Mouse (Mus musculus) midbrain, embryonic 13.5 days (tissue): Measurements from ENCODE around the gene Gpr180. TPM values are rescaled to one million over a fixed set of nuclear protein-coding genes. Genes with fewer than 3 reads are reported as not detected.

ENCODE experiments used
- ATAC-seq: fragments of 200-750 bp; cut with Nextera tagmentation; 2 replicates; pipeline ENCODE4 v1.8.0; 2017; ENCODE audit warnings: mild to moderate bottlenecking, moderate TSS enrichment, moderate library complexity
- H3K27ac ChIP-seq: fragments of 300-500 bp; sonication (generic); 2 replicates; pipeline ENCODE4 v1.5.1; 2015; ENCODE audit warnings: inconsistent platforms, mild to moderate bottlenecking, moderate library complexity
- H3K27me3 ChIP-seq: fragments of 300-500 bp; sonication (generic); 2 replicates; pipeline ENCODE4 v1.6.1; 2015; ENCODE audit warnings: mild to moderate bottlenecking, inconsistent platforms
- H3K36me3 ChIP-seq: fragments of 300-500 bp; sonication (generic); 2 replicates; pipeline ENCODE4 v1.6.1; 2015; ENCODE audit warnings: mild to moderate bottlenecking, inconsistent platforms
- H3K4me1 ChIP-seq: fragments of 300-500 bp; sonication (generic); replicated peaks from 2 replicates; pipeline ENCODE4 v1.6.1; 2015; ENCODE audit warnings: inconsistent platforms
- H3K4me2 ChIP-seq: fragments of 300-500 bp; sonication (generic); replicated peaks from 2 replicates; pipeline ENCODE4 v1.6.1; 2015; ENCODE audit warnings: moderate library complexity, mild to moderate bottlenecking, inconsistent platforms
- H3K4me3 ChIP-seq: fragments of 300-500 bp; sonication (generic); replicated peaks from 2 replicates; pipeline ENCODE4 v1.5.1; 2015; ENCODE audit warnings: mild to moderate bottlenecking, inconsistent platforms
- H3K9ac ChIP-seq: fragments of 300-500 bp; sonication (generic); replicated peaks from 2 replicates; pipeline ENCODE4 v1.6.1; 2015; ENCODE audit warnings: mild to moderate bottlenecking, inconsistent platforms
- H3K9me3 ChIP-seq: fragments of 300-500 bp; sonication (generic); 2 replicates; pipeline ENCODE4 v1.6.1; 2016; ENCODE audit warnings: mild to moderate bottlenecking, inconsistent platforms
- WGBS: fragments of 180-500 bp; shearing (Covaris S2); methylation state at CpG from one replicate; pipeline ENCODE4 v1.1.7; 2015; 5-methylcytosine and 5-hydroxymethylcytosine counted together
- polyA plus RNA-seq: library from polyadenylated mRNA; unstranded; fragments of >200 nt; fragmentation: Nextera tagmentation; extraction: Ambion mirVana; gene quantifications from 2 replicates; pipeline ENCODE4 v1.2.1, GENCODE M21; 2015

Gpr180 gene
- polyA plus RNA-seq, 1 experiment from 2014 or later, result 33.4 TPM

DNA sequence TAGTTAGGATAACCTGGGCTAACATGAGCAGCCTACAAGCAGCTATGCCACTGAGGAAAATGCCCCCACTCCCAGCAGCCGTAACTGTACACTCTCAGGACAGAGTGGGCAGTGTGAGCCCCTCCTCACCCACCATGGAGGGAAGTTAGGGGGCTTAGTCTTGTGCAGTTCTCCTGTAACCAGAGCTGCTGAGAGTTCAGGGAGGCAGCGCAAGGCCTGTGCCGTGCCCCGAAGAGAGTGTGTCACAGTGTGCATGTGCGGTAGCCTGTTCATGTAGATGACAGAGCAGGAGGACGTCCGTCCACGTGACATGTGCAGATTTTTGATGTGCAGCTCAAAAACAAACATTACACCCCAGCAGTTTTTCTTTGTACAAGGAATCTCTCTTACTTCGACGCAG lies 19.8 kb downstream of the Gpr180 start:
- no peak overlapping the region for H3K4me3 ChIP-seq
- H3K27ac ChIP-seq, result no peak overlapping the region
- ATAC-seq, result peak; percentile 57; the same call in 1 of the 2 replicates
- H3K9ac ChIP-seq, result no peak overlapping the region
- H3K27me3 ChIP-seq, result no peaks in the 10 kb centered on the region
- no peaks in the 10 kb centered on the region for H3K9me3 ChIP-seq
- H3K4me1 ChIP-seq, result no peaks in the 10 kb centered on the region
- H3K36me3 ChIP-seq, result peaks cover 37% of the 10 kb centered on the region
- H3K4me2 ChIP-seq, result no peak overlapping the region
- WGBS, result 87% methylated on average over 10 of the region's 10 CpGs

DNA sequence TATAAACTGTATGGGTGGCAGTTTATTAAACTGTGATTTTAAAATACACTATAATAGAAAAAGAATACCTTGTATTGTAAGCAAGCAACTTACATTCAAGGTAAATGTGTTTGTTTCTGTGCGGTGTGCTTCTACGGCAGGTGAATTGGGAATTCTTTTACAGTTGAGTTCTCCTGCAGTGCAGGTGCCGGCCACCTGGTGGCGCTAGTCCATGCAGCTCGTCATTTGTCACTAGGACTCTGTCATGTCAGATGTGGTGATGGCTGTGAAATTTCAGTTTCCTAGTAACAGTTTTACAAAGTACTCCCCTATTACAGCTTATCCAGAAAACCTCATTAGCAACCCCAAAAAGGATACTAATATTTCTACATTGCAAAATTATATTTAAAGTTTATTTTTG lies 20.2 kb downstream of the Gpr180 start:
- H3K4me3 ChIP-seq, result no peak overlapping the region
- no peak overlapping the region for H3K27ac ChIP-seq
- H3K4me1 ChIP-seq, result no peaks in the 10 kb centered on the region
- 24% methylated on average over 5 of the region's 5 CpGs for WGBS
- peaks cover 41% of the 10 kb centered on the region for H3K36me3 ChIP-seq
- ATAC-seq, result peak; percentile 22; the same call in 1 of the 2 replicates
- no peaks in the 10 kb centered on the region for H3K27me3 ChIP-seq
- H3K9ac ChIP-seq, result no peak overlapping the region
- H3K4me2 ChIP-seq, result no peak overlapping the region
- no peaks in the 10 kb centered on the region for H3K9me3 ChIP-seq

DNA sequence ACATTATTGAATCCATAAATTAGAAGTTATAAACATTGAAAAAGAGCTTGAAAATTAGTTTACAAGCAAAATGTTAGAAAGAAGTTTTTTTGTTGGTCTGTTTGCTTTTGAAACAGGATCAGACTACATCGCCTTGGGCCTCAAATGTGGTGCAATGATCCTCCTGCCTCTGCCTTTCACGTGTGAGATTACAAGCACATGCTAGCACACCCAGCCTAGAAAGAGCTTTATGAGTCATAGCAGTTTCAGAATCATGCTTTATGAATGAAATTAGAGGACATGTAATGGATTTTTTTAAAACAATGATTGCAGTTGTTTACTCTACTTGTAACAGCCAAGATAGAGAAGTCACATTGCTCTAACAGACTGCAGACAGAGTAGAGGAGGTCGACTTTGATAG lies 24.8 kb downstream of the Gpr180 start:
- Histone ChIP-seq H3K27me3 (no peaks in the 10 kb centered on the region), H3K9me3 (no peaks in the 10 kb centered on the region), H3K36me3 (peaks cover 38% of the 10 kb centered on the region), H3K9ac (no peak overlapping the region), H3K4me2 (no peak overlapping the region), H3K27ac (no peak overlapping the region), H3K4me3 (no peak overlapping the region), H3K4me1 (no peaks in the 10 kb centered on the region)
- no peak for ATAC-seq
- 93% methylated on average over 3 of the region's 3 CpGs for WGBS

DNA sequence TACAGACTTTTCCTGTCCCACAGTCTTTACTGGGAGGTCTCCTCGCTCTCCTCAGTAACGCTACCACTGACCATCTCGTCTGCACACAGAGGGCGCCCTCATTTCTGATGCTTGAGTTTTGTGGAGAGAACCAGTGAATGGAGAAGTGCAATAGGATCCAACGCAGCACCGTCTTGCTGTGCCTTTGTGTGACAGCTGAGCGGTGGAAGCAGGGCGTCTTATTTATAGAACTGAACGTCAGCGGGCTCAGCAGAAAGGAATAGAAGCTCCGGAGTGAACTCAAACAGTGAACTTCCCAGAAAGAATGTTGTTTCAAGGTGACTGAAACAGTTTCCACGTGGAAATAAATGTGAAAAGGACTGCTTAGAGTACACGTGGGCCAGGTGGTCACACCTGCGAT lies 25.7 kb downstream of the Gpr180 start:
- Histone ChIP-seq H3K4me1 (no peaks in the 10 kb centered on the region), H3K27ac (no peak overlapping the region), H3K4me3 (no peak overlapping the region), H3K27me3 (no peaks in the 10 kb centered on the region), H3K9me3 (no peaks in the 10 kb centered on the region), H3K36me3 (peaks cover 38% of the 10 kb centered on the region), H3K4me2 (no peak overlapping the region), H3K9ac (no peak overlapping the region)
- no peak for ATAC-seq
- 50% methylated on average over 14 of the region's 14 CpGs for WGBS

DNA sequence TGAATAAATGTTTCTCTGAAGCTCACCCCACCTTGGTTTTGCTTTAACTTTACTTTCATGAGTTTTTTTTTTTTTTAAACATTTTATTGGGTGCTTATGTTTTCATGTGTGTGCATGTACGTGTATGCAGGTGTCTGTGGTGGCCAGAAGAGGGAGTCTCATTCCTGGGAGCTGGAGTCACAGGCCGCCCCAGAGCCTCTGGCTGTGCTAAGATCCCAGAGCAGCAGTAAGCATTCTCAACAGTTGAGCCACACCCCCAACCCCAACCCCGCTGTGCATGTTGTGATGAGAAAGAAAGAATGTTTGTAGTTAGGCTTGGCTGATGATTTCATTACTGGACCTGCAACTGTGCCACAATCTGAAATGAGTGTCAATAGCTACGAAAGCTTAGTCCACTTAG lies 31.8 kb downstream of the Gpr180 start:
- H3K9me3 ChIP-seq, result no peaks in the 10 kb centered on the region
- H3K9ac ChIP-seq, result no peak overlapping the region
- no peak overlapping the region for H3K4me2 ChIP-seq
- H3K27me3 ChIP-seq, result no peaks in the 10 kb centered on the region
- no peaks in the 10 kb centered on the region for H3K4me1 ChIP-seq
- ATAC-seq, result no peak
- H3K4me3 ChIP-seq, result no peak overlapping the region
- H3K27ac ChIP-seq, result no peak overlapping the region
- H3K36me3 ChIP-seq, result peaks cover 11% of the 10 kb centered on the region
- 98% methylated on average over 4 of the region's 4 CpGs for WGBS

DNA sequence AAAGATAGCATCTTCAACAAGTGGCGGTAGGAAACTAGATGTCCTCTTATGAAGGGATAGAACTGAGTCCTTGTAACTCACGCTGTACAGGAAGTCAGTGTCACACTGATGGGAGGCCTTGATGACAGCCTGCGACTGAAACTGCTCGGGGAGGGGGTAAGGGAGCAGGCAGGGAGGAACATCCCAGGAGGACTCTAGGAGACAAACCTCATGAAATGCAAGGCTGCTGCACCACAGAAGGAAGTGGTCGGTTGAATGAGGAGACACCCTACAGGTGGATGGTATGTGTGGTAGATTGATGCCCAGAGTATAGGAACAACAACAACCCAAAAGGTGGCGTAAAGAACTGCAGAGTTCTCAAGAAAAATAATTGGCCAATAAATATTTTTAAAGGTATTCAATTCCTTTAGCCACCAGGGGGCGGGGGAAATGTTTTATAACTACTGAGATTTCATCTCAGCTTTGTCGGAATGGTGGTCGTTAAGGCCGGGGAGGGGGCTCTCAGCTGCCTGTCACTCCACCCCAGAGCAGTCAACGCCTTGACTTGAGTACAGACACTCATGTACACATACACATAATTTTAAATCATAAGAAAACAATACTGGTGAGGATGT lies 36.7 kb downstream of the Gpr180 start:
- no peak overlapping the region for H3K4me3 ChIP-seq
- 63% methylated on average over 11 of the region's 11 CpGs for WGBS
- H3K27me3 ChIP-seq, result no peaks in the 10 kb centered on the region
- H3K4me2 ChIP-seq, result no peak overlapping the region
- no peaks in the 10 kb centered on the region for H3K4me1 ChIP-seq
- H3K9me3 ChIP-seq, result no peaks in the 10 kb centered on the region
- H3K9ac ChIP-seq, result no peak overlapping the region
- H3K27ac ChIP-seq, result no peak overlapping the region
- H3K36me3 ChIP-seq, result peaks cover 9% of the 10 kb centered on the region
- no peak for ATAC-seq

DNA sequence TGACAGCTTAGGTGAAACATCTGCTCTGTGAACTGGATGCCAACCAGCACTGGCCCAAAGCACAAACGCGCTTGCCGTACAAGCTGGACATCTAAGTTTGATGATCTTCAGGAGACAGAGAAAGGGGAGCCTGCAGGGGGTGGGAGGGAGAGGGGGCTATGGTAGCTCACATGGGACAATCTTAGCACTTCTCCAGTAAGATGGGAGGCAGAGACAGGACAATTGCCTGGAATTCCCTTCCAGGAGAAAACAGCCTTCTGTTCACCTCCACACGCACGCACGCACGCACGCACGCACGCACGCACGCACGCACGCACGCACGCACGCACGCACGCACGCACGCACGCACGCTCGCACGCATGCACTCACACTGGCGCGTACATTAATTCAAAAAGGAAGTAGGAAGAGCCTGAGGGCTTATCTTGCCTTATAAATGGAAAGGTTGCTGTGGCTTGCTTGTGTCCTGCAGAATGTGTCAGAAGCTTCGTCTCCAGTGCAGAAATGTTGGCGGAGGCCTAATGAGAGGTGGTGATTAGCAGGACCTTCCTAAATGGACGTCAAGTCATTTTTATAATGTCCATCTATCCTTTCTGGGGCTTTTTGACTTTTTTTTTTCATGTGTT lies 38.2 kb downstream of the Gpr180 start:
- ATAC-seq, result no peak
- H3K27ac ChIP-seq, result no peak overlapping the region
- no peaks in the 10 kb centered on the region for H3K9me3 ChIP-seq
- H3K4me2 ChIP-seq, result no peak overlapping the region
- no peak overlapping the region for H3K9ac ChIP-seq
- WGBS, result 92% methylated on average over 30 of the region's 30 CpGs
- no peaks in the 10 kb centered on the region for H3K27me3 ChIP-seq
- H3K4me3 ChIP-seq, result no peak overlapping the region
- H3K4me1 ChIP-seq, result peaks cover 4% of the 10 kb centered on the region; the same call in 1 of the 2 replicates
- H3K36me3 ChIP-seq, result no peaks in the 10 kb centered on the region

DNA sequence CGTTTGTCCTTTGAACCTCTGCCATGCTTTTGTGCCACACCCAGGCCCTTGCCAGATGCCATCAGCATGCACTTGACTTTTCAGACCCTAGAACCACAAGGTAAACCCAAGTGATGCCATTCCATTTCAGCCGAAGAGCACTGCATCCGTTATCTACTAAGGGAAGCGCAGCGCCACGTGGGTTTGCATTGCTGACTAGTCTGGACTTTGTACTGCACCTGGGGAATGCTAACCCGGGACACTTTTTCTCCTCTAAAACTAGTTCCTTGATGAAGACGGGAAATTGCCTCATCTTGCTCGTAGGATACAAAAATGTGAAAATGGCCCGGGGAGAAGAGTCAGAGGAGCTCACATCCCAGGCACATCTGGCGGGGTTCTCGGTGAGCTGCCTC lies 38.7 kb downstream of the Gpr180 start:
- no peaks in the 10 kb centered on the region for H3K36me3 ChIP-seq
- 90% methylated on average over 12 of the region's 12 CpGs for whole genome bisulfite sequencing
- H3K9me3 ChIP-seq, result no peaks in the 10 kb centered on the region
- no peaks in the 10 kb centered on the region for H3K27me3 ChIP-seq
- no peak overlapping the region for H3K9ac ChIP-seq
- no peak overlapping the region for H3K4me3 ChIP-seq
- H3K4me1 ChIP-seq, result peaks cover 4% of the 10 kb centered on the region; the same call in 1 of the 2 replicates
- no peak for ATAC-seq
- H3K4me2 ChIP-seq, result no peak overlapping the region
- no peak overlapping the region for H3K27ac ChIP-seq

DNA sequence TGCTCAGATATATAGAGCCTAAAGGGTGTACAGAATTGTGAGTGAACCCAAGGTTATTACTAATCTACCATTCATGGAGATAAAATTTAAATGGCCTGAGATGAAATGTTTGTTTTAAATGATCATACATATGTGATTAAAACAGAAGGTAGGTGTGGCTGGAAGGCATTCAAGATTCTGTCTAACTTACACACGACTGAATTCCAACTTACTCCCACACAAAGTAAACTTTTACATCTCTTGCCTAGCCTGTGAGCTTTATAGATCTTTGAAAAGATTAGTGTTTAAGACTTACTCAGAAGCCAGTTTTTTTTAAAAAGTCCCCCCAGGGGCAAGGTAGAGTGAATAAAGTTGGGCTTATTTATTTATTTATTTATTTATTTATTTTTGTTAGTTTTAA lies 42.3 kb downstream of the Gpr180 start:
- no peak overlapping the region for H3K4me3 ChIP-seq
- no peak overlapping the region for H3K27ac ChIP-seq
- H3K9me3 ChIP-seq, result no peaks in the 10 kb centered on the region
- 65% methylated on average over 1 of the region's 1 CpGs for WGBS
- H3K36me3 ChIP-seq, result no peaks in the 10 kb centered on the region
- peaks cover 3% of the 10 kb centered on the region; the same call in 1 of the 2 replicates for H3K27me3 ChIP-seq
- no peak overlapping the region for H3K9ac ChIP-seq
- peaks cover 4% of the 10 kb centered on the region; the same call in 1 of the 2 replicates for H3K4me1 ChIP-seq
- ATAC-seq, result no peak
- no peak overlapping the region for H3K4me2 ChIP-seq

DNA sequence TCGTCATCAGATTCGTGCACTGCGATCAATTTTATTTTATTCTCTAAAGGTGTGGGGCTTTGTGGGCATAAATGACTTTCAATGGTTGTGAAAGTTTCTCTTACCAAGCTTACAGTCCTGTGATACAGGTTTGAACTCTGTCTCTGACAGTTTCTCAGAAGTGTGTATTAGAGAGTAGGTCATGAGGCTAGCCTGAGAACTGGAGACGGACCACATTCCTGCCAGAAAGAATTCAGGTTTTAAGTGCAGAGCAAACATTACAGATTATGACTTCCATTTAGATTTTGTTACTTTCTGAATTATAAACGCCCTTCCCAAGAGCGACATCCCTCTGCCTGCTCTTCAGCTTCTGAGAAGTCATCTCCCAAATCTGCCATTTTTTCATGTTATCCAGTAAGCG lies 42.7 kb downstream of the Gpr180 start:
- peak overlapping the region; percentile 64 for H3K9ac ChIP-seq
- H3K4me2 ChIP-seq, result peak overlapping the region; percentile 56
- WGBS, result 29% methylated on average over 7 of the region's 7 CpGs
- peak overlapping the region; percentile 47 for H3K4me3 ChIP-seq
- peaks cover 4% of the 10 kb centered on the region; the same call in 1 of the 2 replicates for H3K4me1 ChIP-seq
- peak overlapping the region; percentile 73 for H3K27ac ChIP-seq
- H3K9me3 ChIP-seq, result no peaks in the 10 kb centered on the region
- peaks cover 3% of the 10 kb centered on the region; the same call in 1 of the 2 replicates for H3K27me3 ChIP-seq
- ATAC-seq, result peak; percentile 38
- no peaks in the 10 kb centered on the region for H3K36me3 ChIP-seq

DNA sequence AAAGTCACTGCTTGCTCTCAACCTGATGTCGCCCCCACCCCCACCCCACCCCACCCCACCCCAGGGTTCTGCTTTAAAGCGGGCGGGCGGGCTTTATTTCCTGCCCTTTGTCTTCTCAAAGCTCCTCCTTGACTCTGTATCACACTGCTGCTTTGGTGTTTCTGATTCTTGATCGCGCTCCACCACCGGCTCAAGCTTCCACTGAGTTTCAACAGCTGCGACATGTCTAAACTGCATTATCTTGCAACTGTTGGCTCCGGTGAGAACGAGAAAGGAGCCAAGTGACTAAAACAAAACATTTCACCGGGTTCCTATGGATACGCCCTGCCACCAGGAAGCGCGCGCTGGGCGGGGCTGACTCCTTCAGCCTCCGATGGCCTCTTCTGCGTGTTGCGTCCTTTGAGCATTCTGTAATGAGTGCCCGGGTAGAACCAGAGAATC lies 43.2 kb downstream of the Gpr180 start:
- H3K27ac ChIP-seq, result peak overlapping the region; percentile 73
- H3K36me3 ChIP-seq, result no peaks in the 10 kb centered on the region
- H3K9ac ChIP-seq, result peak overlapping the region; percentile 64
- peaks cover 4% of the 10 kb centered on the region; the same call in 1 of the 2 replicates for H3K4me1 ChIP-seq
- peaks cover 3% of the 10 kb centered on the region; the same call in 1 of the 2 replicates for H3K27me3 ChIP-seq
- WGBS, result under 1% methylated on average over 20 of the region's 20 CpGs
- no peaks in the 10 kb centered on the region for H3K9me3 ChIP-seq
- ATAC-seq, result peak; percentile 91
- H3K4me2 ChIP-seq, result peak overlapping the region; percentile 56
- H3K4me3 ChIP-seq, result peak overlapping the region; percentile 47

DNA sequence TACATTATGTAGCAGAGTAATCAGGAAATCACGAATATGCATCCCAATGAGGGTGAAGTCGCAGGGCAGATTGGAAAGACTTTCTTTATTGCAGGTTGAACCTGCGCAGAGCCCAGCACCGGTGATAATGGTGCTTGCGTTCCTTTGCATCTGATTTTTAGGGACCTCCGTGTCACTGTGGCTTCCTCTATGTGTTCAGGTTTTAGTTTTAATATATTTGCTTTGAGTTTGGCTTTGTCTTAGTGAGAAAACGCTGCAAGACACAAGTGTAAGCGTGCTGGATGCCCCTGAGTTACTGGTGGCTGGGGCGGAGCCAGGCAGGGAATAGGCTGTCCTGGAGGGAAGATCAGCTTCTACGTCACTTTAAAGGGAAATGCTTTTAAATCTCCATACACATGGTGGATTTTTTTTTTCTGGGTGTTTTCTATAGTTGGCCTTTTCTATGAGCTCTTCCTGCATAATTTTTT lies 43.8 kb downstream of the Gpr180 start:
- ATAC-seq, result peak; percentile 85
- H3K4me2 ChIP-seq, result peak overlapping the region; percentile 56
- H3K4me1 ChIP-seq, result peaks cover 4% of the 10 kb centered on the region; the same call in 1 of the 2 replicates
- H3K4me3 ChIP-seq, result peak overlapping the region; percentile 47
- no peaks in the 10 kb centered on the region for H3K9me3 ChIP-seq
- H3K36me3 ChIP-seq, result no peaks in the 10 kb centered on the region
- H3K27ac ChIP-seq, result peak overlapping the region; percentile 73
- H3K9ac ChIP-seq, result peak overlapping the region; percentile 64
- peaks cover 3% of the 10 kb centered on the region; the same call in 1 of the 2 replicates for H3K27me3 ChIP-seq
- WGBS, result 3% methylated on average over 10 of the region's 10 CpGs
